Mouse (Mus musculus) MEL (cell line): ENCODE data around the gene Birc6. TPM values are rescaled to one million over a fixed set of nuclear protein-coding genes. Genes with fewer than 3 reads are reported as not detected.

Experiments used
- DNase-seq: peaks from one replicate; pipeline ENCODE4 v3.0.0; 2011; ENCODE audit warnings: low read depth, low spot score
- H3K27ac ChIP-seq: 2 replicates; pipeline ENCODE4 v1.5.1; 2012; ENCODE audit warnings: low read depth, mild to moderate bottlenecking, control low read depth, low read length, moderate library complexity; ENCODE audit not compliant: control insufficient read depth
- H3K27me3 ChIP-seq, 2 experiments: fragments of 150-350 bp in 1 of 2; sonication (generic) in 1 of 2; 2 replicates each; pipeline ENCODE4 v1.6.1; 2012; ENCODE audit warnings: low read length in 2 of 2, mild to moderate bottlenecking in 2 of 2, improper control_type of control experiment in 1 of 2, moderate library complexity in 1 of 2; ENCODE audit not compliant: insufficient read depth in 2 of 2, control insufficient read depth in 1 of 2
- H3K36me3 ChIP-seq, 2 experiments: 2 replicates each; pipeline ENCODE4 v1.6.1; 2012 to 2014; ENCODE audit warnings: low read length in 2 of 2, improper control_type of control experiment in 1 of 2, inconsistent platforms in 1 of 2, mild to moderate bottlenecking in 1 of 2; ENCODE audit not compliant: insufficient read depth in 2 of 2, control insufficient read depth in 1 of 2
- H3K4me1 ChIP-seq, 2 experiments: fragments of 150-350 bp in 1 of 2; sonication (generic) in 1 of 2; 2 replicates each; pipeline ENCODE4 v1.6.1; 2012; ENCODE audit warnings: low read length in 2 of 2, improper control_type of control experiment in 1 of 2, mild to moderate bottlenecking in 1 of 2; ENCODE audit not compliant: insufficient read depth in 2 of 2, control insufficient read depth in 1 of 2
- H3K4me3 ChIP-seq, 2 experiments: fragments of 150-350 bp in 1 of 2; sonication (generic) in 1 of 2; 2 replicates each; pipeline ENCODE4 v1.5.1; 2012; ENCODE audit warnings: low read depth in 2 of 2, low read length in 2 of 2, mild to moderate bottlenecking in 2 of 2, moderate library complexity in 2 of 2, control low read depth in 1 of 2, improper control_type of control experiment in 1 of 2; ENCODE audit not compliant: control insufficient read depth in 1 of 2, insufficient read depth in 1 of 2
- H3K79me2 ChIP-seq: 2 replicates; pipeline ENCODE4 v1.6.1; 2012; ENCODE audit warnings: mild to moderate bottlenecking, low read length, moderate library complexity; ENCODE audit not compliant: control insufficient read depth, poor library complexity, insufficient read depth
- H3K9ac ChIP-seq: 2 replicates; pipeline ENCODE4 v1.6.1; 2012; ENCODE audit warnings: low read depth, mild to moderate bottlenecking, control low read depth, low read length, moderate library complexity; ENCODE audit not compliant: control insufficient read depth, poor library complexity, severe bottlenecking
- H3K9me3 ChIP-seq: fragments of 150-350 bp; sonication (generic); replicated peaks from 2 replicates; pipeline ENCODE4 v1.6.1; 2012; ENCODE audit warnings: mild to moderate bottlenecking, low read length, improper control_type of control experiment, moderate library complexity; ENCODE audit not compliant: insufficient read depth
- CHD1 ChIP-seq: IDR thresholded peaks from 2 replicates; pipeline ENCODE4 v1.6.1; 2012; ENCODE audit warnings: low read depth, mild to moderate bottlenecking, inconsistent platforms, low read length, improper control_type of control experiment
- CHD2 ChIP-seq: IDR thresholded peaks from 2 replicates; pipeline ENCODE4 v1.6.1; 2011; ENCODE audit warnings: low read length, improper control_type of control experiment
- CTCF ChIP-seq, 3 experiments: IDR thresholded peaks in 2 of 3; conservative IDR thresholded peaks in 1 of 3; 2 replicates each; pipeline ENCODE4 v1.5.1; 2011 to 2012; ENCODE audit warnings: low read length in 3 of 3, low read depth in 2 of 3, mild to moderate bottlenecking in 2 of 3, improper control_type of control experiment in 1 of 3, inconsistent platforms in 1 of 3, mixed read lengths in 1 of 3, moderate library complexity in 1 of 3; ENCODE audit not compliant: control insufficient read depth in 1 of 3, insufficient read depth in 1 of 3, poor library complexity in 1 of 3, severe bottlenecking in 1 of 3
- ETS1 ChIP-seq: IDR thresholded peaks from 2 replicates; pipeline ENCODE4 v1.6.1; 2012; ENCODE audit warnings: low read depth, mild to moderate bottlenecking, inconsistent platforms, low read length, improper control_type of control experiment, moderate library complexity
- GABPA ChIP-seq: IDR thresholded peaks from 2 replicates; pipeline ENCODE4 v1.6.1; 2012; ENCODE audit warnings: low read depth, mild to moderate bottlenecking, inconsistent platforms, low read length, improper control_type of control experiment, moderate library complexity
- HCFC1 ChIP-seq: IDR thresholded peaks from 2 replicates; pipeline ENCODE4 v1.6.1; 2012; ENCODE audit warnings: low read depth, mild to moderate bottlenecking, inconsistent platforms, low read length, improper control_type of control experiment, moderate library complexity
- JUND ChIP-seq: IDR thresholded peaks from 2 replicates; pipeline ENCODE4 v1.6.1; 2011; ENCODE audit warnings: low read depth, mild to moderate bottlenecking, improper control_type of control experiment, low read length
- MAX ChIP-seq: IDR thresholded peaks from 2 replicates; pipeline ENCODE4 v1.6.1; 2011; ENCODE audit warnings: low read length, improper control_type of control experiment
- MAZ ChIP-seq: IDR thresholded peaks from 2 replicates; pipeline ENCODE4 v1.6.1; 2012; ENCODE audit warnings: low read depth, mild to moderate bottlenecking, inconsistent platforms, low read length, improper control_type of control experiment
- MYB ChIP-seq: IDR thresholded peaks from 2 replicates; pipeline ENCODE4 v1.6.1; 2011; ENCODE audit warnings: mild to moderate bottlenecking, low read depth, low read length, improper control_type of control experiment
- NELFE ChIP-seq: IDR thresholded peaks from 2 replicates; pipeline ENCODE4 v1.6.1; 2011; ENCODE audit warnings: low read depth, low read length, improper control_type of control experiment
- NRF1 ChIP-seq: IDR thresholded peaks from 2 replicates; pipeline ENCODE4 v1.6.1; 2014; ENCODE audit warnings: low read depth, mild to moderate bottlenecking, inconsistent platforms, low read length, improper control_type of control experiment, moderate library complexity; ENCODE audit not compliant: poor library complexity, insufficient read depth, severe bottlenecking
- POLR2A ChIP-seq, 2 experiments: IDR thresholded peaks; 2 replicates each; pipeline ENCODE4 v1.6.1; 2011 to 2012; ENCODE audit warnings: low read length in 2 of 2, mild to moderate bottlenecking in 2 of 2, control low read depth in 1 of 2, improper control_type of control experiment in 1 of 2, low read depth in 1 of 2, moderate library complexity in 1 of 2; ENCODE audit not compliant: control insufficient read depth in 1 of 2, insufficient read depth in 1 of 2, poor library complexity in 1 of 2
- POLR2AphosphoS2 ChIP-seq: IDR thresholded peaks from 2 replicates; pipeline ENCODE4 v1.6.1; 2011; ENCODE audit warnings: low read length, improper control_type of control experiment
- POLR2AphosphoS5 ChIP-seq: IDR thresholded peaks from 2 replicates; pipeline ENCODE4 v1.6.1; 2012; ENCODE audit warnings: low read depth, borderline replicate concordance, mild to moderate bottlenecking, inconsistent platforms, low read length, moderate library complexity, mixed read lengths
- RCOR1 ChIP-seq: IDR thresholded peaks from 2 replicates; pipeline ENCODE4 v1.6.1; 2012; ENCODE audit warnings: low read depth, mild to moderate bottlenecking, inconsistent platforms, low read length, improper control_type of control experiment
- SMC3 ChIP-seq: IDR thresholded peaks from 2 replicates; pipeline ENCODE4 v1.6.1; 2011; ENCODE audit warnings: low read depth, low read length, improper control_type of control experiment
- TCF12 ChIP-seq: IDR thresholded peaks from 2 replicates; pipeline ENCODE4 v1.6.1; 2014; ENCODE audit warnings: low read depth, mild to moderate bottlenecking, inconsistent platforms, low read length, improper control_type of control experiment, moderate library complexity
- USF2 ChIP-seq, 2 experiments: IDR thresholded peaks; 2 replicates each; pipeline ENCODE4 v1.6.1; 2011 to 2012; ENCODE audit warnings: improper control_type of control experiment in 2 of 2, low read length in 2 of 2, borderline replicate concordance in 1 of 2, inconsistent platforms in 1 of 2, low read depth in 1 of 2, mild to moderate bottlenecking in 1 of 2; ENCODE audit not compliant: insufficient read depth in 1 of 2
- ZMIZ1 ChIP-seq: IDR thresholded peaks from 2 replicates; pipeline ENCODE4 v1.6.1; 2012; ENCODE audit warnings: low read depth, mild to moderate bottlenecking, inconsistent platforms, low read length, improper control_type of control experiment, moderate library complexity
- ZNF384 ChIP-seq: IDR thresholded peaks from 2 replicates; pipeline ENCODE4 v1.6.1; 2012; ENCODE audit warnings: low read depth, mild to moderate bottlenecking, inconsistent platforms, low read length, improper control_type of control experiment
- polyA plus RNA-seq, 2 experiments: library from polyadenylated mRNA; stranded (reverse) in 1 of 2; unstranded in 1 of 2; fragments of >175 nt in 1 of 2; fragments of >200 nt in 1 of 2; gene quantifications; 2 replicates each; pipeline versions ENCODE4 v1.2.1 to v1.2.4; 2012; ENCODE audit warnings: low replicate concordance in 2 of 2, low read depth in 1 of 2; ENCODE audit not compliant: insufficient read length in 2 of 2, insufficient read depth in 1 of 2, missing spikeins in 1 of 2
- total RNA-seq: library from RNA; depleted of rRNA; stranded (reverse); fragments of 300-350 nt; gene quantifications from 2 replicates; pipeline ENCODE4 v1.2.3, GENCODE M21; 2012

The Birc6 gene
- total and polyA plus RNA-seq, 3 experiments: 58.7 to 475 (median 67.3) TPM

- DNase-seq: no peak
- Histone ChIP-seq H3K4me3 (no peak overlapping the region), H3K27me3 (no peaks in the 10 kb centered on the region), H3K9me3 (no peaks in the 10 kb centered on the region), H3K79me2 (no peaks in the 10 kb centered on the region), H3K36me3 (peaks cover 0 to 12% of the 10 kb centered on the region in 2 experiments; a peak in 2 of 4 replicates), H3K27ac (no peak overlapping the region), H3K9ac (no peak overlapping the region)
- TF ChIP-seq CTCF (IDR thresholded peaks at IDR 0.05 in 2 of 3, conservative IDR thresholded peaks at IDR 0.05 in 1 of 3; ENCODE audit: control insufficient read depth in 1 of 3, insufficient read depth in 1 of 3, low read depth in 2 of 3, low read length in 3 of 3, poor library complexity in 1 of 3, severe bottlenecking in 1 of 3) (no peak), RCOR1 (no peak), USF2 (IDR thresholded peaks at IDR 0.05; ENCODE audit: borderline replicate concordance in 1 of 2, insufficient read depth in 1 of 2, low read depth in 1 of 2, low read length in 2 of 2) (no peak), ZMIZ1 (no peak), POLR2A (IDR thresholded peaks at IDR 0.05; ENCODE audit: control insufficient read depth in 1 of 2, insufficient read depth in 1 of 2, low read depth in 1 of 2, low read length in 2 of 2, poor library complexity in 1 of 2) (no peak), CHD1 (no peak), TCF12 (no peak), POLR2AphosphoS5 (no peak), MAX (no peak), MYB (no peak), HCFC1 (no peak), NRF1 (no peak), POLR2AphosphoS2 (no peak), ETS1 (no peak), ZNF384 (no peak)
- TF ChIP-seq, all 39 proteins: peak for 0
- peaks cover 7 to 9% of the 10 kb centered on the region in 2 experiments for H3K4me1 ChIP-seq
Measured at GRCm38 (mm10) chr17:74710731-74711130, 182.6 kb downstream of the Birc6 start.

- TF ChIP-seq CHD2 (no peak), ETS1 (no peak), JUND (no peak), GABPA (no peak), ZMIZ1 (no peak), POLR2AphosphoS5 (no peak), MAZ (no peak), HCFC1 (no peak), SMC3 (no peak), NELFE (no peak), RCOR1 (no peak)
- DNase-seq: no peak
- Histone ChIP-seq H3K9me3 (no peaks in the 10 kb centered on the region), H3K27ac (no peak overlapping the region), H3K79me2 (no peaks in the 10 kb centered on the region), H3K4me1 (peaks cover 4 to 5% of the 10 kb centered on the region in 2 experiments; a peak in 2 of 4 replicates), H3K9ac (no peak overlapping the region), H3K36me3 (peaks cover 0 to 9% of the 10 kb centered on the region in 2 experiments; a peak in 2 of 4 replicates), H3K27me3 (no peaks in the 10 kb centered on the region), H3K4me3 (no peak overlapping the region)
Measured at GRCm38 (mm10) chr17:74711627-74712026, 183.5 kb downstream of the Birc6 start.
